Mouse (Mus musculus): ENCODE data around the gene Kcnmb4. TPM values are rescaled to one million over a fixed set of nuclear protein-coding genes. Genes with fewer than 3 reads are reported as not detected.
A peak's percentile ranks its signal among the peaks of the same experiment; 100 is the strongest.

The Kcnmb4 gene
- polyA plus RNA-seq, 1 experiment: 4.2 TPM

GRCm38 (mm10) chr10:116475725-116476124 is 2.0 kb upstream of the Kcnmb4 start:
- TF ChIP-seq CTCF (IDR thresholded peaks at IDR 0.05; ENCODE audit: extremely low read depth, insufficient read depth, insufficient read length, insufficient replicate concordance) (no peak), POLR2A (IDR thresholded peaks at IDR 0.05; ENCODE audit: low read depth, low read length) (no peak)
- peaks cover 5% of the 10 kb centered on the region; the same call in 1 of the 2 replicates for H3K4me1 ChIP-seq (ENCODE audit: control insufficient read depth, insufficient read depth, insufficient read length)
- no peak for DNase-seq (ENCODE audit: low read depth in 1 of 2, low spot score in 2 of 2)
- no peaks in the 10 kb centered on the region for H3K36me3 ChIP-seq (ENCODE audit: control insufficient read depth, insufficient read depth, low read length)
- H3K4me3 ChIP-seq (ENCODE audit: extremely low read depth, insufficient read depth, insufficient read length): no peak overlapping the region
- WGBS: 33% methylated on average over 6 of the region's 6 CpGs
- peaks cover 9% of the 10 kb centered on the region; the same call in 1 of the 2 replicates for H3K27me3 ChIP-seq (ENCODE audit: control insufficient read depth, insufficient read depth, low read length)
- H3K27ac ChIP-seq (ENCODE audit: insufficient read depth, low read length): no peak overlapping the region

- peaks cover 5% of the 10 kb centered on the region; the same call in 1 of the 2 replicates for H3K4me1 ChIP-seq (ENCODE audit: control insufficient read depth, insufficient read depth, insufficient read length)
- under 1% methylated on average over 61 of the region's 78 CpGs for WGBS
- no peaks in the 10 kb centered on the region for H3K36me3 ChIP-seq (ENCODE audit: control insufficient read depth, insufficient read depth, low read length)
- peak in 1 of 2 experiments; percentile 29 for DNase-seq (ENCODE audit: low read depth in 1 of 2, low spot score in 2 of 2)
- no peak overlapping the region for H3K27ac ChIP-seq (ENCODE audit: insufficient read depth, low read length)
- H3K4me3 ChIP-seq (ENCODE audit: extremely low read depth, insufficient read depth, insufficient read length): peak overlapping the region; percentile 54
- TF ChIP-seq POLR2A (IDR thresholded peaks at IDR 0.05; ENCODE audit: low read depth, low read length): no peak
- peaks cover 9% of the 10 kb centered on the region; the same call in 1 of the 2 replicates for H3K27me3 ChIP-seq (ENCODE audit: control insufficient read depth, insufficient read depth, low read length)
Observed at GRCm38 (mm10) chr10:116473071-116473758, 463 bp downstream of the Kcnmb4 start.

- TF ChIP-seq CTCF (IDR thresholded peaks at IDR 0.05; ENCODE audit: extremely low read depth, insufficient read depth, insufficient read length, insufficient replicate concordance): no peak
- TF ChIP-seq POLR2A (IDR thresholded peaks at IDR 0.05; ENCODE audit: low read depth, low read length): no peak
- peak overlapping the region; percentile 54; the same call in 1 of the 2 replicates for H3K4me3 ChIP-seq (ENCODE audit: extremely low read depth, insufficient read depth, insufficient read length)
- 10% methylated on average over 5 of the region's 5 CpGs for WGBS
- no peak overlapping the region for H3K27ac ChIP-seq (ENCODE audit: insufficient read depth, low read length)
- DNase-seq (ENCODE audit: low read depth in 1 of 2, low spot score in 2 of 2): no peak
- H3K36me3 ChIP-seq (ENCODE audit: control insufficient read depth, insufficient read depth, low read length): no peaks in the 10 kb centered on the region
- H3K4me1 ChIP-seq (ENCODE audit: control insufficient read depth, insufficient read depth, insufficient read length): peaks cover 5% of the 10 kb centered on the region; the same call in 1 of the 2 replicates
- peaks cover 9% of the 10 kb centered on the region; the same call in 1 of the 2 replicates for H3K27me3 ChIP-seq (ENCODE audit: control insufficient read depth, insufficient read depth, low read length)
Observed at GRCm38 (mm10) chr10:116472579-116472978, 1.1 kb downstream of the Kcnmb4 start.

GRCm38 (mm10) chr10:116470306-116470925 is 3.3 kb downstream of the Kcnmb4 start:
- WGBS: 93% methylated on average over 11 of the region's 11 CpGs

GRCm38 (mm10) chr10:116468094-116468493 is 5.6 kb downstream of the Kcnmb4 start:
- H3K36me3 ChIP-seq (ENCODE audit: control insufficient read depth, insufficient read depth, low read length): no peaks in the 10 kb centered on the region
- H3K27me3 ChIP-seq (ENCODE audit: control insufficient read depth, insufficient read depth, low read length): no peaks in the 10 kb centered on the region
- no peak for DNase-seq (ENCODE audit: low read depth in 1 of 2, low spot score in 2 of 2)
- no peak overlapping the region for H3K27ac ChIP-seq (ENCODE audit: insufficient read depth, low read length)
- no peak for TF ChIP-seq POLR2A (IDR thresholded peaks at IDR 0.05; ENCODE audit: low read depth, low read length)
- no peak for TF ChIP-seq CTCF (IDR thresholded peaks at IDR 0.05; ENCODE audit: extremely low read depth, insufficient read depth, insufficient read length, insufficient replicate concordance)
- H3K4me3 ChIP-seq (ENCODE audit: extremely low read depth, insufficient read depth, insufficient read length): no peak overlapping the region
- 82% methylated on average over 5 of the region's 5 CpGs for WGBS
- no peaks in the 10 kb centered on the region for H3K4me1 ChIP-seq (ENCODE audit: control insufficient read depth, insufficient read depth, insufficient read length)

More at GRCm38 (mm10) chr10:116470306-116470925, 3.3 kb downstream of the Kcnmb4 start:
- H3K4me1 ChIP-seq (ENCODE audit: control insufficient read depth, insufficient read depth, insufficient read length): peaks cover 5% of the 10 kb centered on the region; the same call in 1 of the 2 replicates
- H3K36me3 ChIP-seq (ENCODE audit: control insufficient read depth, insufficient read depth, low read length): no peaks in the 10 kb centered on the region
- no peak for DNase-seq (ENCODE audit: low read depth in 1 of 2, low spot score in 2 of 2)
- TF ChIP-seq CTCF (IDR thresholded peaks at IDR 0.05; ENCODE audit: extremely low read depth, insufficient read depth, insufficient read length, insufficient replicate concordance): no peak
- no peak for TF ChIP-seq POLR2A (IDR thresholded peaks at IDR 0.05; ENCODE audit: low read depth, low read length)
- H3K4me3 ChIP-seq (ENCODE audit: extremely low read depth, insufficient read depth, insufficient read length): no peak overlapping the region
- H3K27me3 ChIP-seq (ENCODE audit: control insufficient read depth, insufficient read depth, low read length): peaks cover 9% of the 10 kb centered on the region; the same call in 1 of the 2 replicates
- no peak overlapping the region for H3K27ac ChIP-seq (ENCODE audit: insufficient read depth, low read length)

GRCm38 (mm10) chr10:116463753-116464345 is 9.8 kb downstream of the Kcnmb4 start:
- Histone ChIP-seq H3K36me3 (ENCODE audit: control insufficient read depth, insufficient read depth, low read length) (no peaks in the 10 kb centered on the region), H3K4me3 (ENCODE audit: extremely low read depth, insufficient read depth, insufficient read length) (no peak overlapping the region), H3K27ac (ENCODE audit: insufficient read depth, low read length) (no peak overlapping the region), H3K4me1 (ENCODE audit: control insufficient read depth, insufficient read depth, insufficient read length) (no peaks in the 10 kb centered on the region), H3K27me3 (ENCODE audit: control insufficient read depth, insufficient read depth, low read length) (no peaks in the 10 kb centered on the region)
- TF ChIP-seq CTCF (IDR thresholded peaks at IDR 0.05; ENCODE audit: extremely low read depth, insufficient read depth, insufficient read length, insufficient replicate concordance): peak; percentile 67; the same call in 1 of the 2 replicates
- TF ChIP-seq POLR2A (IDR thresholded peaks at IDR 0.05; ENCODE audit: low read depth, low read length): no peak
- WGBS: 88% methylated on average over 12 of the region's 12 CpGs
- DNase-seq (ENCODE audit: low read depth in 1 of 2, low spot score in 2 of 2): no peak
